Mouse (Mus musculus): ENCODE measurements around the gene Rab35. TPM values are rescaled to one million over a fixed set of nuclear protein-coding genes. Genes with fewer than 3 reads are reported as not detected.

Gene Rab35
- polyA plus RNA-seq, 1 experiment from 2014 or later = 13.1 TPM

- 77% methylated on average over 3 of the region's 3 CpGs for WGBS (ENCODE audit: insufficient replicate concordance)
- Histone ChIP-seq H3K4me2 (no peak overlapping the region), H3K27me3 (no peaks in the 10 kb centered on the region), H3K36me3 (replicated peaks) (peaks cover 39% of the 10 kb centered on the region), H3K4me1 (replicated peaks) (peaks cover 18% of the 10 kb centered on the region), H3K9me3 (replicated peaks) (no peaks in the 10 kb centered on the region), H3K9ac (no peak overlapping the region), H3K4me3 (replicated peaks) (no peak overlapping the region), H3K27ac (replicated peaks) (no peak overlapping the region)
- ATAC-seq (ENCODE audit: insufficient read depth) = no peak
Observed at GRCm38 (mm10) chr5:115648876-115649275, 17.2 kb downstream of the Rab35 start.

DNA sequence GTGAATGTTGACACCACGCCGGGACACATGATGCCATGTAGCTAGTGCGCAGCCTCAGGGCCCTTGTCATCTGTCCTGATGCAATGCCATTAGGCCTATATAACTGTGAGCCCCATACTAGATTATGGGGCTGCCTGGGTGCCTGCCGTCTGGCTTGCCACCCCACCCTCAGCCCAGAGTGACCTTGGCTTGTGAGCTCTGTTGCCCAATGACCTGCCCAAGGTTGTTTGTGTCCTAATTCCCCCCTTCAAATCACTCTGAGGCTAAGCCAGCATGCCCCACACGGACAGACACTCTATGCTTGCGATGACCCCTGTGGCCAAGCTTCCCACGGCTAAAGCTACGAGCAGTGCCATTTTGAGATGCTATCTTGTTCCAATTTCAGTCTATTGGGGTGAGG, 18.0 kb downstream of the Rab35 start:
- Histone ChIP-seq H3K4me1 (replicated peaks) (peaks cover 18% of the 10 kb centered on the region), H3K9ac (no peak overlapping the region), H3K9me3 (replicated peaks) (no peaks in the 10 kb centered on the region), H3K36me3 (replicated peaks) (peaks cover 31% of the 10 kb centered on the region), H3K27me3 (no peaks in the 10 kb centered on the region), H3K4me3 (replicated peaks) (no peak overlapping the region), H3K27ac (replicated peaks) (no peak overlapping the region), H3K4me2 (no peak overlapping the region)
- ATAC-seq (ENCODE audit: insufficient read depth) = no peak
- 77% methylated on average over 8 of the region's 8 CpGs for WGBS (ENCODE audit: insufficient replicate concordance)

DNA sequence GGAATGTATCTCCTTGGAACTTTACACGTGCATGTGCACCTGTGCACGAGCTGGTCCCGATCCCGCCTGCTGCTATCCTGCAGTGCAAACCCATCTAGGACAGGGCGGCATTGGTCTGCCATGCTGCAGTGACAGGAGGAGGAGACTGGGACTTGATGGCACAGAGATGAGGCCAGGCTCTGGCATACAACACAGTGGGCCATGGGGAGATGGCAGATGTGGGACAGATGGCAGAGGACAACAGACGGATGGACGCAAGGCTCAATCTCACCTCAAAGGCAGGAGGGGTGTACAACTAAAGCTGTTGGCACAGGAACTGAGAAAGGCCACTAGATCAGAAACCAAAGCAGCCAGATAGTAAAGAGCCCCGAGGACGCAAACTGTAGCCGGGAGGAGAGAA, 19.2 kb downstream of the Rab35 start:
- no peaks in the 10 kb centered on the region for H3K9me3 ChIP-seq (replicated peaks)
- H3K9ac ChIP-seq = no peak overlapping the region
- no peak for ATAC-seq (ENCODE audit: insufficient read depth)

DNA sequence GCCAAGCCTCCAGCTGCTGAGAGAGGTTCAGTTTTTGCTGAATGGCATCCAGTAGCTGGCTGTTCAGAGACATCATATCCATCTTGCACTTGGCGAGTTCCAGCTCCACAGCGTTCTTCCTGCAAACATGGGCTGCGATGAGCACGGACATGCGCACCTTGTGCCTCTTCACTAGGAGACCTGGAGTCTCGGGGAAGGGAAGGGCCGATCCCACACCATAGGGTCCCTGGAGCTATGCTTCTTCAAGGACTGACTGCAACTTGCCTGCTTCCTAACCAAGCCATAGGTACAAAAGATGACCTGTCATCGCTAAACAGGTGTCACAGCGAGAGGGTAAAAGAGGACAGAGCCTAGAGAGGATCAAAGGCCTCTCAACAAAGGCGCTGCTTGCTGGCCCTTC, 20.1 kb downstream of the Rab35 start:
- peak overlapping the region; percentile 71 for H3K4me2 ChIP-seq
- H3K9ac ChIP-seq = 0 out of 2 replicates have a peak overlapping the region, but pooled peaks have one; percentile 50
- H3K27ac ChIP-seq (replicated peaks) = no peak overlapping the region
- ATAC-seq (ENCODE audit: insufficient read depth) = no peak
- WGBS (ENCODE audit: insufficient replicate concordance) = 87% methylated on average over 10 of the region's 10 CpGs
- H3K9me3 ChIP-seq (replicated peaks) = no peaks in the 10 kb centered on the region
- H3K4me3 ChIP-seq (replicated peaks) = no peak overlapping the region
- peaks cover 10% of the 10 kb centered on the region for H3K36me3 ChIP-seq (replicated peaks)
- no peaks in the 10 kb centered on the region for H3K27me3 ChIP-seq
- peaks cover 18% of the 10 kb centered on the region for H3K4me1 ChIP-seq (replicated peaks)

More for the DNA sequence above, 19.2 kb downstream of the Rab35 start:
- H3K4me1 ChIP-seq (replicated peaks) = peaks cover 18% of the 10 kb centered on the region
- no peaks in the 10 kb centered on the region for H3K27me3 ChIP-seq
- H3K4me3 ChIP-seq (replicated peaks) = no peak overlapping the region
- H3K4me2 ChIP-seq = no peak overlapping the region
- no peak overlapping the region for H3K27ac ChIP-seq (replicated peaks)
- peaks cover 19% of the 10 kb centered on the region for H3K36me3 ChIP-seq (replicated peaks)
- WGBS (ENCODE audit: insufficient replicate concordance) = 84% methylated on average over 10 of the region's 10 CpGs

- Histone ChIP-seq H3K4me3 (replicated peaks) (peak overlapping the region; percentile 48), H3K27ac (replicated peaks) (peak overlapping the region; percentile 64), H3K4me1 (replicated peaks) (peaks cover 18% of the 10 kb centered on the region), H3K27me3 (no peaks in the 10 kb centered on the region), H3K9ac (peak overlapping the region; percentile 50), H3K4me2 (peak overlapping the region; percentile 71), H3K36me3 (replicated peaks) (peaks cover under 1% of the 10 kb centered on the region; the same call in 1 of the 2 replicates), H3K9me3 (replicated peaks) (no peaks in the 10 kb centered on the region)
- ATAC-seq (ENCODE audit: insufficient read depth) = peak; percentile 100
- 2% methylated on average over 35 of the region's 35 CpGs for WGBS (ENCODE audit: insufficient replicate concordance)
Observed at GRCm38 (mm10) chr5:115652681-115653575, 21.2 kb downstream of the Rab35 start.

- no peak overlapping the region for H3K9ac ChIP-seq
- no peaks in the 10 kb centered on the region for H3K36me3 ChIP-seq (replicated peaks)
- no peak for ATAC-seq (ENCODE audit: insufficient read depth)
- H3K27me3 ChIP-seq = no peaks in the 10 kb centered on the region
- no peak overlapping the region for H3K4me2 ChIP-seq
- H3K9me3 ChIP-seq (replicated peaks) = no peaks in the 10 kb centered on the region
- peaks cover 18% of the 10 kb centered on the region for H3K4me1 ChIP-seq (replicated peaks)
- H3K27ac ChIP-seq (replicated peaks) = no peak overlapping the region
- no peak overlapping the region for H3K4me3 ChIP-seq (replicated peaks)
- 82% methylated on average over 12 of the region's 12 CpGs for WGBS (ENCODE audit: insufficient replicate concordance)
Observed at GRCm38 (mm10) chr5:115653776-115654175, 22.1 kb downstream of the Rab35 start.

DNA sequence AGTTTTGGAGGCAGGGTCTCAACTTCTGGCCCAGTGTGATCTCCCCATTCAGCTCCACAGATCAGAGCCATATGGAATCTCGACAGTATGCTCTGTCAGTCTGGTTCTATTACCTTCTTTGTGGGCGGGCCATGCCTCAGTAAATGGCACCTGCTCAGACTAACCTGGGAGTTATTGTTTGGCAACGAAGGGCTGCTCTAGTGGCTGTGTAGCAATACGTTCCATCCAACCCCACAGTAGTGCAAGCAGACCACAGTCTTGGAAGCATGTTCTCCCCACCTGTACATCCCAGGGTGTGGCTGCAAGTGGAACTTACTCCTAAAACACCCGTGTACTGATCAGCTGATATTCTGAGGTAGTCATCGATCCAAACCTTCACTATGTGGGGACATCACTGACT, 25.0 kb downstream of the Rab35 start:
- Histone ChIP-seq H3K9ac (no peak overlapping the region), H3K4me1 (replicated peaks) (peaks cover 18% of the 10 kb centered on the region), H3K27me3 (no peaks in the 10 kb centered on the region), H3K4me3 (replicated peaks) (no peak overlapping the region), H3K27ac (replicated peaks) (no peak overlapping the region), H3K36me3 (replicated peaks) (no peaks in the 10 kb centered on the region), H3K4me2 (no peak overlapping the region), H3K9me3 (replicated peaks) (no peaks in the 10 kb centered on the region)
- no peak for ATAC-seq (ENCODE audit: insufficient read depth)
- 52% methylated on average over 6 of the region's 6 CpGs for WGBS (ENCODE audit: insufficient replicate concordance)

- H3K9me3 ChIP-seq (replicated peaks) = no peaks in the 10 kb centered on the region
- WGBS (ENCODE audit: insufficient replicate concordance) = 70% methylated on average over 1 of the region's 1 CpGs
- H3K27ac ChIP-seq (replicated peaks) = no peak overlapping the region
- no peak for ATAC-seq (ENCODE audit: insufficient read depth)
- H3K9ac ChIP-seq = no peak overlapping the region
- no peak overlapping the region for H3K4me2 ChIP-seq
- peaks cover 13% of the 10 kb centered on the region for H3K4me1 ChIP-seq (replicated peaks)
- H3K27me3 ChIP-seq = no peaks in the 10 kb centered on the region
- no peak overlapping the region for H3K4me3 ChIP-seq (replicated peaks)
- no peaks in the 10 kb centered on the region for H3K36me3 ChIP-seq (replicated peaks)
Observed at GRCm38 (mm10) chr5:115657234-115657633, 25.5 kb downstream of the Rab35 start.

- no peaks in the 10 kb centered on the region for H3K36me3 ChIP-seq (replicated peaks)
- 57% methylated on average over 6 of the region's 6 CpGs for WGBS (ENCODE audit: insufficient replicate concordance)
- peaks cover 4% of the 10 kb centered on the region; the same call in 1 of the 2 replicates for H3K4me1 ChIP-seq (replicated peaks)
Observed at GRCm38 (mm10) chr5:115658352-115658751, 26.6 kb downstream of the Rab35 start.

GRCm38 (mm10) chr5:115662658-115663057, 30.9 kb downstream of the Rab35 start:
- H3K4me3 ChIP-seq (replicated peaks) = no peak overlapping the region
- WGBS (ENCODE audit: insufficient replicate concordance) = 72% methylated on average over 22 of the region's 22 CpGs

More at GRCm38 (mm10) chr5:115658352-115658751, 26.6 kb downstream of the Rab35 start:
- no peak overlapping the region for H3K27ac ChIP-seq (replicated peaks)
- no peak overlapping the region for H3K4me2 ChIP-seq
- ATAC-seq (ENCODE audit: insufficient read depth) = no peak
- H3K9me3 ChIP-seq (replicated peaks) = no peaks in the 10 kb centered on the region
- no peak overlapping the region for H3K9ac ChIP-seq
- H3K4me3 ChIP-seq (replicated peaks) = no peak overlapping the region
- H3K27me3 ChIP-seq = no peaks in the 10 kb centered on the region

DNA sequence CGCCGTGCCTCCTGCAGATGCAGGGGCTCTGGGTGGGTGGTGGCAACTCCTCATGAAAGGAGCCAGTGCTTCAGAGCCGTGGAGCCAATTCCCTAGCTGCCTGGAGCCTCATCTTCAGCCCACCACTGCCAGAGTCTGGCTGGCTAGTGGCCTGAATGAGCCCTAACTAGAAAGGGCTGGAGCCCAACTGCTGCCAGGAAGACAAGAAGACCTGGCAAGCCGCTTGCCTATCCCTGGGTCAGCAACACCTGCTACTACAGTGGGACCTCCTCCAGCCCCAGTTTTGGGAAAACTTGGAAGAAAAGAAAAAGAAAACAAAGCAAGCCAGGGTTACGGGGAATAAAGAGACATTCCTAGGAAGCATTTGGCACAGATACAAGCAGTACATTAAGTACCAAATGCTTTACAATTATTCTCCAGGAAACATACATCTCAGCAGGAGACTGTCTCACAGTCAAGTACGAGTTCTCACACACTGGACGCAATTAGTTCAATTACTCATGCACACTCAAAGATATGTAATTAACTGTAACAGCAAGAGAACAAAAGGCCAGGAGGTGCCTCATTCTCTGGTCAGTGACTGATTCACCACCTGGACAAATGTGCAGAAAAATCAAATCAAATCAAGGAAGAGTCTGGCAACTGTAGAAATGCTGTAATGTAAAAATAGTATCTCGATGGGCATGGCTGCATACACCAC, 34.8 kb downstream of the Rab35 start:
- no peak for ATAC-seq (ENCODE audit: insufficient read depth)

More at GRCm38 (mm10) chr5:115662658-115663057, 30.9 kb downstream of the Rab35 start:
- Histone ChIP-seq H3K4me1 (replicated peaks) (no peaks in the 10 kb centered on the region), H3K4me2 (no peak overlapping the region), H3K27me3 (no peaks in the 10 kb centered on the region), H3K27ac (replicated peaks) (no peak overlapping the region), H3K36me3 (replicated peaks) (no peaks in the 10 kb centered on the region), H3K9me3 (replicated peaks) (no peaks in the 10 kb centered on the region), H3K9ac (no peak overlapping the region)
- no peak for ATAC-seq (ENCODE audit: insufficient read depth)

More for the DNA sequence above, 34.8 kb downstream of the Rab35 start:
- Histone ChIP-seq H3K4me2 (no peak overlapping the region), H3K36me3 (replicated peaks) (no peaks in the 10 kb centered on the region), H3K9me3 (replicated peaks) (no peaks in the 10 kb centered on the region), H3K27me3 (no peaks in the 10 kb centered on the region), H3K4me1 (replicated peaks) (no peaks in the 10 kb centered on the region), H3K9ac (no peak overlapping the region), H3K27ac (replicated peaks) (no peak overlapping the region), H3K4me3 (replicated peaks) (no peak overlapping the region)
- 58% methylated on average over 8 of the region's 8 CpGs for WGBS (ENCODE audit: insufficient replicate concordance)
